Mouse (Mus musculus) adrenal gland, adult (tissue): ENCODE data around the gene S1pr1.

Experiments used
- DNase-seq, 2 experiments: peaks; one replicate each; pipeline ENCODE4 v3.0.0; 2022 to 2023; ENCODE audit warnings: low spot score in 1 of 2; ENCODE audit not compliant: inconsistent age in 2 of 2

The S1pr1 gene

DNA sequence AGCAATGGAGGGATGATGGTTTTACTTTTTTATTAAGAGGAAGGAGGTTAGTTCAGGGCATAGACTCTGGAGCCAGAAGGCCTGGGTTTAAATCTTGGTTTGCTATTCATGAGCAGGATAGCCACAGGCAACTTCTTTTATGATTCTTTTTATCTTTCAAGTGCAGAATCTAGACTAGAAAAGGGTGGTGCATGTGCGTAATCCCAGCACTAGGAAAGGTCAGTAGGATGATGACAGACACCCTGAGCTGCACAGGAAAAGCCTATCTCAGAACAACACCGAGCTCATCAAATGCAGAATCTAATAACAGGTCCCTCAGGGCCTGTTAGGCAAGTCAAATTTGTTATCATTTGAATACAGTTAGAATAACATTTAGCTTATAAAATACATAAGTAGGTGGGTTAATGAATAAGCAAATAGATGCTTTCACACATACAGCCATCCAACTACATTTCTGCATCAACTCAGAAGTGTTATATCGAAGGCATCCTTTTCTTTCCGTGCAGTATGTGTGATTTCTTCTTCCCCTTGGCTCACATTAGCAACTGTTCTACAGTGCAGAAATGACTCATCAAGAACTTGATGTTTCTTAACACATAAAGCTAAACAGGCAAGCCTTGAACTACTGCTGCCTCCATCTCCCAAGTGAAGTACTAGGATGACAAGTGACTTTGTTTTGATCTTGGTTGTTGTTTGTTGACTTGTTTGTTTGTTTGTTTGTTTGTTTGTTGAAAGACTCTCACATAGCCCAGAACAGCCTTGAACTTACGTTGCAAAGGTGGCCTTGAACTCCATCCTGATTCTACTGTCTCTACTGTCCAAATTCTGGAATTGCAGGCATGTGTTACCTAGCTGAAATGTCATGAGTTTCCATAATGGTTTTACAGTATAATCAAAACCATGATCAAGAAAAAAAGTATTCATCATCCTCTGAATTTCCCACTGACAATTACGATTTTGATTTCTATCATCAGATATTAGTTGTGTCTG lies 39.0 kb downstream of the S1pr1 start:
- DNase-seq, result no peak

DNA sequence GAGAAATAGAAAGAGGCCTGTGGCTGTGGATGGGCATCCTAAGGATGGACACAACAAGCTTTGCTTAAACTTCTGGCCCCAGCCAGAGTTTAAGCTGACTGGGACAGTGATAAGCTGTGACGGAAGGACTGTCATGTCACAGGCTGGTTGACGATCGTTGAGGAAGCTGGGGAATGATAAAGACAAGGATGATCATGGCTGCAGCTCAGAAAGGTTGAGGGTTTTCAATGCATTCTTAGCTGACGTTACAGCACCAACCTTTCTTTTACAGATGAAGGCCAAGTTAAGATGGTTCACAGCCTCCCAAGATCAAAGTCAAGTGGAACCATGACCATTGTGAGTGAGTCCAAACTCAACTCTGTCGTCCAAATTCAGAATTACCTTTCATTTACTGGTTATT lies 40.2 kb downstream of the S1pr1 start:
- DNase-seq, result no peak

DNA sequence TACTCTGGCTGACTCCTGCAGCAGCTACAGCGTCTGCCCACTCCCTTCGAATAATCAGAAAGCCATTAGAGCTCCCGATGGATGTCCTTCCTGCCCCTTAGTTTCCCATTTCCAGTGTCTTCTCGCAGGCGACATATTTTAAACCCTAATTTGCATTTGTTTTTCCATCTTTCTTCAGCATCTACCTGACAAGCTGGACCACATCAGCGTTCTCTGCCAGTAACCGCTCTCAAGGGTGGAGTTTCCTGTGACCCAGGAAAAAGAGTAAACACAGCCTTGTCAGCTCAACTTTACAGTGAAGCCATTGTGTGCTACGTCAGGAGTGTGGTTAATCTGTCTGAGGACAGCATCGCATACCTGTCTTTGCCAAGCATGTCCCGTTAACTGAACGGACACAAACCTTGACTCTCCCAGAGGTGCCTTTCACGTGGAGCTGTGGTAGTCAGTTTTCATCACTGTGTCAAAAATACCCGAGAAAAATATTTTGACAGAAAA lies 41.2 kb downstream of the S1pr1 start:
- DNase-seq, result no peak

DNA sequence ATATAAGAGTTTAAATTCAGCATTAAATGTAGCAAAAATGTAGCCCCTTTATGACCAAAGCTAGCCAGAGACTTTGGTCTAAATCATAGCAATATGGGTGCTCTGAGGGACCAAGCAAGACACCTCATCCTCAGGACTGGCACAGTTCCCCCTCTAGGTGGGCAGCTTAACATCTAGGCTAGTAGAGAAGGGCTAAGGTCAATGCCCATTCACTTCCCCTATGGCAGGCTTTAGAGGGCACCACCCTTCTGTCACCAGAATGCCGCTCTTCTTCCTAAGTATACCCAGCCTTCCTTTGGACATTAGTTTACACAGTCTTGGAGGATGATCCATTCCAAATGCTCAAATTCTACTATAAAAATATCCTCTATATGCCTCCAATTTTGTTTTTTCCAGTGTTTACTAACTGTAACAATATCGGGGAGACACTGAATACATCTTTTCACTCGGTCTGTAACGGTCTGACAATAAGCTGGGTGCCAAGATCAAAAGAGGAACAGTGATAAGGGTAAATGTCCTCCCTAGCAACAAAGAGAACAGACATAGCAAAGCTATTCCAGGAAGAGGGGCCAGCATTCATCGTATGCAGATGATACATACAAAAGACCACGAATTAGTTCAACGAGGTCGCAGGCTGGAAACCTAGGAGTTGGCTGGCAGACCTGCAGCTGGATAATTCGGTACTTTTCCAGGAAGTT lies 41.8 kb downstream of the S1pr1 start:
- DNase-seq, result no peak

DNA sequence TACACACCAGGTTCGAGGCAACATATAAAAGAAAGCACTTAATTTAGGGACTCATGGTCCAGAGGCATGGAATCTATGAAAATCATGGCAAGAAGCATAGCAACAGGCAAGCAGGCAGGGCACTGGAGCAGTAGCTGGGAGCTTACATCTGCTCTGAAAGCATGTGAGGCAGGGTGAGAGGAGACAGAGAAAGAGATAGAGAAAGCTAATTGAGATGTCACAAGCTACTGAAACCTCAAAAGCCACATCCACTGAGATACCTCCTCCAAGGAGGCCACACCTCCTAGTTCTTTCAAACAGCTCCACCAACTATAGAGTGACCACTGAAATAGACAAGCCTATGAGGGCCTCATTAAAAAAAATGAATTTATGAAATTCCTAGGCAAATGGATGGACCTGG lies 45.6 kb downstream of the S1pr1 start:
- no peak for DNase-seq

DNA sequence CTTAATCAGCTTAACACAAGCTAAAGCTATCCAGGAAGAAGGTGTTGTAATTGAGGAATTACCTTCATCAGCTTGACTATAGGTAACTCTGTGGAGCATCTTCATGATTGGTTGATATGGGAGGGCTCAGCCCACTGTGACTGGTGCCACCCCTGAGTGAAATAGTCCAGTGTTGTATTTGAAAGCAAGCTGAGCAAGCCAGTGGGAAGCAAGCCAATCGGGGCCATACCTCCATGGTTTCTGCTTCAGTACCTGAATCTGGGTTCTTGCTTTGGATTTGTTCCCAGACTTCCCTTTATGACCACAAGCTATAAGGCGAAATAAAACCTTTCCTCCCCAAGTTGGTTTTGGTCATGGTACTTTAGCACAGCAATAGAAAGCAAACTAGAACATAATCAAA lies 47.7 kb downstream of the S1pr1 start:
- DNase-seq, result no peak

DNA sequence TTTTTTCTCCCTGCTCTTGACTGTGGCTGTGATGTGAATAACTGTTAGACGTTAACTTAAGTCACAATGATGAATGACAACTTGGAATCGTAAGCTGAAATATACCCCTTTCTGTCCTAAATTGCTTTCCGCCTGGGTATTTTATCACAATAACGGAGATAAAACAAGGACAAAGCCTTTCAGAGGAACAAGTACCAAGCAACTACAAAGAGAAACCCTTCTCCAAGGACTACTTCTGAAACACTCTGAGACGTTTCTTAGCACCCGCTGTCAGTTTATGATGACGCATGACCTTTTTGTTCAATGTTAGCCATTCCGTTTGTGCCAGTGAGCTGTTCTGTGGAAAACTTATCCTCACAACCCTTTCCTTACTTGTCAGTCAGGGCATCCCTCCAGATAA lies 48.3 kb downstream of the S1pr1 start:
- DNase-seq, result peak in 1 of 2 experiments; percentile 76

DNA sequence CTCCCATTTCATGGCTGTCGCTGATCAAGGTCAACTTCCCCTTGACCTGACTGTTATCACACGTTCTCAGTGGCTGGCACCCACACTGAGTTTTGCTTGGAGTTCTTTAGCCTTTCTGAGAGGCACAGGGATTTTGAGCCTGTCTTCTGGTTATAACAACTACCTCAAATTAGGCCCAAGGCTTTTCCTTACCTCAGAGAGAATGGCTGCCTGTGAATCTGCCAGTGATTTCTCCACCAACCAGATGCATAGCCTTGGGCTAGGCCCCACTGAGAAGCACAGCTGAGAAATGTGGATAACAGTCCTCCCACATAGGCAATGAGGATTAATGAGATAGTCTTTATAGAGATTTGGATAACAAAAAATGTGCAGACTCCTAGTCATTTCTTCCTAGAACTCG lies 50.4 kb downstream of the S1pr1 start:
- no peak for DNase-seq

DNA sequence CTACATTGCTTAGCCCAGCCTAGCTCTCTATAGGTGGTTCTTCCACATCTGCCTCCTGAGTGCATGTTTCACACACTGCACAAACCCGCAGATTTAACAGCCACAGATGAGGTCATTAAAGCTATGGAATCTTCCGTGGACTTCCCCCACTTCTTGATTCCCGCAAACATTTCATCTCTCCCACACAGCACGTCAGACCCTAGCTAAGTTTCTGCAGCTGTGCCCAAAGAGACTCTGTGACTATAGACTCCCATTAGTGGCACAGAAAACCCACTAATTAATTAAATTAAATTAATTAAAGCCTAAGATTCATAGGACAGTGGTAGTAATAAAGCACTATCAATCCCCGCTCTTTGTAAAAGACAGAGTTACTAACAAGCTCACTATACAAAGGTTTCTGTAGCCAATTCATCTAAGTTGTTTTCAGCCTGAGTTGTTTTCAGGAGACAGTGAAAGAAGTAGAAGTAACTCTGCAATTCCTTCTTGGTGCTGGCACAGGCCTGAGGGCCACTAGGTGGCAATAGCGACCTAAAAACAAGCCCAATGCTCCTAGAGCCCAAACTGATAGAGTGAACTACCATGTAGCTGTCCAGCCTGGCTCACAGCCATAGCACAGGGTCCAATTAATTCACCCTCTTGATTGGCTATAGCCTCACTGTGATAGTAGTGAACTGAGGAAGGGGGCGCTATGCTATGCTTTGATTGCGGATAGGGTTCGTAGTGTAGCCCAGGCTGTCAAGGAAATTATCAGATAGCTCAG lies 54.0 kb downstream of the S1pr1 start:
- peak; percentile 67 to 89 for DNase-seq
